ENCODE assay signal across 8 mouse cellular contexts in genomic region chr6:29433804-29434795, GRCm38 (mm10). TPM values are rescaled to one million over a fixed set of nuclear protein-coding genes. Genes with fewer than 3 reads are reported as not detected.
A peak's percentile ranks its signal among the peaks of the same experiment; 100 is the strongest.
DNase-seq lines count a peak whose midpoint lies in the region; ATAC-seq and TF ChIP-seq lines count a peak whose summit lies in the region.

No protein-coding gene starts in this region.

- 10% methylated on average over 27 of the region's 27 CpGs for WGBS in liver, adult 2 months
- WGBS in embryonic facial prominence, embryonic 13.5 days, result 6% methylated on average over 27 of the region's 27 CpGs
- 1% methylated on average over 27 of the region's 27 CpGs for WGBS in heart, embryonic 14.5 days
- WGBS in liver, embryonic 13.5 days (ENCODE audit: insufficient replicate concordance), result 5% methylated on average over 27 of the region's 27 CpGs
- WGBS in small intestine, adult 2 months, result 15% methylated on average over 27 of the region's 27 CpGs

- H3K27ac ChIP-seq in liver, adult 2 months (replicated peaks; ENCODE audit: insufficient read depth, low read depth, low read length), result no peak overlapping the region
- peak overlapping the region; percentile 88 for H3K27ac ChIP-seq in embryonic facial prominence, embryonic 13.5 days
- H3K27ac ChIP-seq in heart, embryonic 14.5 days (replicated peaks in 1 of 2; ENCODE audit: control insufficient read depth in 1 of 2, insufficient read depth in 1 of 2, low read depth in 2 of 2, low read length in 2 of 2), result peak overlapping the region; percentile 93 to 99
- H3K27ac ChIP-seq in liver, embryonic 13.5 days, result no peak overlapping the region
- H3K27ac ChIP-seq in small intestine, adult 2 months (ENCODE audit: insufficient read depth, low read depth, low read length), result peak overlapping the region; percentile 52

- H3K4me3 ChIP-seq in liver, adult 2 months (ENCODE audit: insufficient read depth, low read depth, low read length), result peak overlapping the region; percentile 29; the same call in 1 of the 2 replicates
- H3K4me3 ChIP-seq in embryonic facial prominence, embryonic 13.5 days, result peak overlapping the region; percentile 60
- peak overlapping the region; percentile 71 to 75 for H3K4me3 ChIP-seq in heart, embryonic 14.5 days (ENCODE audit: control insufficient read depth in 1 of 2, insufficient read depth in 1 of 2, low read depth in 1 of 2, low read length in 2 of 2)
- peak overlapping the region; percentile 44 for H3K4me3 ChIP-seq in liver, embryonic 13.5 days (replicated peaks)
- peak overlapping the region; percentile 60 for H3K4me3 ChIP-seq in small intestine, adult 2 months (ENCODE audit: low read depth, low read length)

- no peaks in the 10 kb centered on the region for H3K36me3 ChIP-seq in liver, adult 2 months (ENCODE audit: control insufficient read depth, insufficient read depth, low read length)
- H3K36me3 ChIP-seq in embryonic facial prominence, embryonic 13.5 days, result peaks cover 11% of the 10 kb centered on the region
- H3K36me3 ChIP-seq in heart, embryonic 14.5 days (ENCODE audit: control insufficient read depth, insufficient read depth, low read length), result peaks cover 25% of the 10 kb centered on the region
- H3K36me3 ChIP-seq in liver, embryonic 13.5 days, result no peaks in the 10 kb centered on the region
- H3K36me3 ChIP-seq in small intestine, adult 2 months (ENCODE audit: control insufficient read depth, insufficient read depth, low read length), result no peaks in the 10 kb centered on the region

- H3K9ac ChIP-seq in liver, adult 2 months (ENCODE audit: low read depth, low read length), result no peak overlapping the region
- H3K9ac ChIP-seq in embryonic facial prominence, embryonic 13.5 days, result peak overlapping the region; percentile 79
- peak overlapping the region; percentile 97 for H3K9ac ChIP-seq in heart, embryonic 14.5 days (ENCODE audit: low read length)
- H3K9ac ChIP-seq in liver, embryonic 13.5 days, result no peak overlapping the region; the same call in 1 of the 2 replicates

- H3K79me2 ChIP-seq in liver, adult 2 months (ENCODE audit: control insufficient read depth, insufficient read depth, low read length), result no peaks in the 10 kb centered on the region

- no peaks in the 10 kb centered on the region; the same call in 1 of the 2 replicates for H3K4me1 ChIP-seq in liver, adult 2 months (ENCODE audit: control insufficient read depth, insufficient read depth, low read length)
- peaks cover 65% of the 10 kb centered on the region for H3K4me1 ChIP-seq in embryonic facial prominence, embryonic 13.5 days
- peaks cover 36 to 45% of the 10 kb centered on the region in 2 experiments for H3K4me1 ChIP-seq in heart, embryonic 14.5 days (ENCODE audit: control insufficient read depth in 2 of 2, insufficient read depth in 2 of 2, low read length in 2 of 2)
- peaks cover 24% of the 10 kb centered on the region for H3K4me1 ChIP-seq in liver, embryonic 13.5 days (replicated peaks)
- peaks cover 6% of the 10 kb centered on the region for H3K4me1 ChIP-seq in small intestine, adult 2 months (ENCODE audit: control insufficient read depth, insufficient read depth, insufficient read length, low read length)

- peaks cover 14% of the 10 kb centered on the region for H3K27me3 ChIP-seq in liver, adult 2 months (ENCODE audit: control insufficient read depth, insufficient read depth, low read length)
- peaks cover 37% of the 10 kb centered on the region for H3K27me3 ChIP-seq in embryonic facial prominence, embryonic 13.5 days
- no peaks in the 10 kb centered on the region for H3K27me3 ChIP-seq in heart, embryonic 14.5 days (ENCODE audit: control insufficient read depth, insufficient read depth, low read length)
- H3K27me3 ChIP-seq in liver, embryonic 13.5 days, result peaks cover 86% of the 10 kb centered on the region
- H3K27me3 ChIP-seq in small intestine, adult 2 months (ENCODE audit: control insufficient read depth, insufficient read depth, low read length), result peaks cover 30% of the 10 kb centered on the region

- H3K4me2 ChIP-seq in embryonic facial prominence, embryonic 13.5 days, result peak overlapping the region; percentile 86
- H3K4me2 ChIP-seq in heart, embryonic 14.5 days (ENCODE audit: low read length), result peak overlapping the region; percentile 81
- peak overlapping the region; percentile 58 for H3K4me2 ChIP-seq in liver, embryonic 13.5 days

- TF ChIP-seq CTCF in liver, adult 2 months (IDR thresholded peaks at IDR 0.05; ENCODE audit: low read depth, low read length), result no peak
- TF ChIP-seq CTCF in small intestine, adult 2 months (IDR thresholded peaks at IDR 0.05; ENCODE audit: extremely low read depth, insufficient read length, insufficient replicate concordance, low read depth, low read length), result no peak

- no peaks in the 10 kb centered on the region for H3K9me3 ChIP-seq in embryonic facial prominence, embryonic 13.5 days
- H3K9me3 ChIP-seq in heart, embryonic 14.5 days (ENCODE audit: control insufficient read depth, low read length), result no peaks in the 10 kb centered on the region
- no peaks in the 10 kb centered on the region for H3K9me3 ChIP-seq in liver, embryonic 13.5 days (replicated peaks)

- no peak for ATAC-seq in embryonic facial prominence, embryonic 13.5 days (ENCODE audit: insufficient number of reproducible peaks, insufficient read depth, low FRiP score, low TSS enrichment, low read depth)
- ATAC-seq in heart, embryonic 14.5 days (ENCODE audit: insufficient number of reproducible peaks, insufficient read depth, low FRiP score, low read depth), result peak; percentile 40
- ATAC-seq in liver, embryonic 13.5 days (ENCODE audit: low read depth), result no peak

- no peak for DNase-seq in liver, adult 2 months (ENCODE audit: extremely low read depth, low read depth, low spot score)
- no peak for DNase-seq in liver
- DNase-seq in liver, embryonic 13.5 days, result no peak
- DNase-seq in right cerebral cortex, postnatal 14 days, result no peak
- no peak for DNase-seq in right cerebral cortex, postnatal 10 days (ENCODE audit: low spot score in 2 of 2)

- TF ChIP-seq POLR2A in liver, adult 2 months (IDR thresholded peaks at IDR 0.05; ENCODE audit: extremely low read depth, insufficient read depth, low read length), result no peak
- no peak for TF ChIP-seq POLR2A in small intestine, adult 2 months (IDR thresholded peaks at IDR 0.05; ENCODE audit: low read depth, low read length)

RNA-seq across cellular contexts. Expression of gene Flnc, which starts 1.0 kb away (rescaled TPM):
- 0.07 and 0.28 TPM in 2 replicates for total RNA-seq in liver, adult 2 months (2014; rRNA removed)
- polyA plus RNA-seq in liver, adult 2 months (2012; rRNA removed), result 0.04 and 0.09 TPM in 2 replicates
- 11.3 and 12.2 TPM in 2 replicates for polyA plus RNA-seq in embryonic facial prominence, embryonic 13.5 days (2015; fragmentation: Nextera tagmentation; extraction: Ambion mirVana)
- 36.8 and 47.7 TPM in 2 replicates for polyA plus RNA-seq in heart, embryonic 14.5 days (2014; fragmentation: Nextera tagmentation; extraction: Ambion mirVana)
- 0.89 and 0.97 TPM in 2 replicates for polyA plus RNA-seq in liver, embryonic 13.5 days (2015; fragmentation: Nextera tagmentation; extraction: Ambion mirVana)
- polyA plus RNA-seq in small intestine, adult 2 months (2012; rRNA removed), result 5.9 and 7.9 TPM in 2 replicates

RNA-seq across cellular contexts. Expression of gene Atp6v1f, which starts 33.4 kb away (rescaled TPM):
- 86.8 and 90.5 TPM in 2 replicates for total RNA-seq in liver, adult 2 months (2014; rRNA removed)
- polyA plus RNA-seq in liver, adult 2 months (2012; rRNA removed), result 167 and 181 TPM in 2 replicates
- polyA plus RNA-seq in embryonic facial prominence, embryonic 13.5 days (2015; fragmentation: Nextera tagmentation; extraction: Ambion mirVana), result 221 and 233 TPM in 2 replicates
- 208 and 250 TPM in 2 replicates for polyA plus RNA-seq in heart, embryonic 14.5 days (2014; fragmentation: Nextera tagmentation; extraction: Ambion mirVana)
- polyA plus RNA-seq in liver, embryonic 13.5 days (2015; fragmentation: Nextera tagmentation; extraction: Ambion mirVana), result 132 and 152 TPM in 2 replicates
- 108 and 205 TPM in 2 replicates for polyA plus RNA-seq in small intestine, adult 2 months (2012; rRNA removed)

RNA-seq across cellular contexts. Expression of gene Atp6v1fnb, which starts 37.1 kb away (rescaled TPM):
- not detected in 2 replicates for total RNA-seq in liver, adult 2 months (2014; rRNA removed)
- polyA plus RNA-seq in liver, adult 2 months (2012; rRNA removed), result not detected in 2 replicates
- polyA plus RNA-seq in embryonic facial prominence, embryonic 13.5 days (2015; fragmentation: Nextera tagmentation; extraction: Ambion mirVana), result 0.32 TPM in 1 of 2 replicates, not detected in the other
- polyA plus RNA-seq in heart, embryonic 14.5 days (2014; fragmentation: Nextera tagmentation; extraction: Ambion mirVana), result not detected in 2 replicates
- not detected in 2 replicates for polyA plus RNA-seq in liver, embryonic 13.5 days (2015; fragmentation: Nextera tagmentation; extraction: Ambion mirVana)
- polyA plus RNA-seq in small intestine, adult 2 months (2012; rRNA removed), result 0.20 and 0.22 TPM in 2 replicates

RNA-seq across cellular contexts. Expression of gene Ccdc136, which starts 38.0 kb away (rescaled TPM):
- total RNA-seq in liver, adult 2 months (2014; rRNA removed), result under 0.01 and 0.09 TPM in 2 replicates
- 0.11 and 0.34 TPM in 2 replicates for polyA plus RNA-seq in liver, adult 2 months (2012; rRNA removed)
- 20.2 and 30.7 TPM in 2 replicates for polyA plus RNA-seq in embryonic facial prominence, embryonic 13.5 days (2015; fragmentation: Nextera tagmentation; extraction: Ambion mirVana)
- polyA plus RNA-seq in heart, embryonic 14.5 days (2014; fragmentation: Nextera tagmentation; extraction: Ambion mirVana), result 28.3 and 30.8 TPM in 2 replicates
- polyA plus RNA-seq in liver, embryonic 13.5 days (2015; fragmentation: Nextera tagmentation; extraction: Ambion mirVana), result 0.62 and 0.64 TPM in 2 replicates
- polyA plus RNA-seq in small intestine, adult 2 months (2012; rRNA removed), result 0.74 and 1.8 TPM in 2 replicates

RNA-seq across cellular contexts. Expression of gene Opn1sw, which starts 45.8 kb away (rescaled TPM):
- total RNA-seq in liver, adult 2 months (2014; rRNA removed), result 0.09 and 0.20 TPM in 2 replicates
- 0.15 and 1.1 TPM in 2 replicates for polyA plus RNA-seq in liver, adult 2 months (2012; rRNA removed)
- 0.70 and 1.0 TPM in 2 replicates for polyA plus RNA-seq in embryonic facial prominence, embryonic 13.5 days (2015; fragmentation: Nextera tagmentation; extraction: Ambion mirVana)
- 0.46 and 1.1 TPM in 2 replicates for polyA plus RNA-seq in heart, embryonic 14.5 days (2014; fragmentation: Nextera tagmentation; extraction: Ambion mirVana)
- 0.10 TPM in 1 of 2 replicates, not detected in the other for polyA plus RNA-seq in liver, embryonic 13.5 days (2015; fragmentation: Nextera tagmentation; extraction: Ambion mirVana)
- 0.14 and 0.24 TPM in 2 replicates for polyA plus RNA-seq in small intestine, adult 2 months (2012; rRNA removed)

Comparison
In these comparisons a context has a peak if more than half of its experiments do, and no peak if none do; other contexts are left out.
1. H3K27ac ChIP-seq: peak in embryonic facial prominence, embryonic 13.5 days (single experiment), heart, embryonic 14.5 days (2 of 2) and small intestine, adult 2 months (single experiment); none in liver, adult 2 months (single experiment) and liver, embryonic 13.5 days (single experiment).
2. H3K9ac ChIP-seq: peak in embryonic facial prominence, embryonic 13.5 days (single experiment) and heart, embryonic 14.5 days (single experiment); none in liver, adult 2 months (single experiment) and liver, embryonic 13.5 days (single experiment).
3. Peak in every context shown above with its lines, with median percentiles within 50 percentile points of each other: H3K4me3 ChIP-seq and H3K4me2 ChIP-seq.